Mouse (Mus musculus) heart, adult 10 weeks (tissue): ENCODE measurements around the gene Hoxa5. TPM values are rescaled to one million over a fixed set of nuclear protein-coding genes. Genes with fewer than 3 reads are reported as not detected.

Experiments
- polyA plus RNA-seq: library from polyadenylated mRNA; stranded (reverse); fragments of 350-450 nt; fragmentation: Illumina TruSeq; extraction: RNeasy Lipid Tissue Mini Kit (QIAGEN cat#74804); gene quantifications from one replicate; pipeline ENCODE4 v1.2.3, GENCODE M21; 2014; ENCODE audit warnings: low read depth, low replicate concordance

Hoxa5 gene
- 0.39 TPM for polyA plus RNA-seq

DNA sequence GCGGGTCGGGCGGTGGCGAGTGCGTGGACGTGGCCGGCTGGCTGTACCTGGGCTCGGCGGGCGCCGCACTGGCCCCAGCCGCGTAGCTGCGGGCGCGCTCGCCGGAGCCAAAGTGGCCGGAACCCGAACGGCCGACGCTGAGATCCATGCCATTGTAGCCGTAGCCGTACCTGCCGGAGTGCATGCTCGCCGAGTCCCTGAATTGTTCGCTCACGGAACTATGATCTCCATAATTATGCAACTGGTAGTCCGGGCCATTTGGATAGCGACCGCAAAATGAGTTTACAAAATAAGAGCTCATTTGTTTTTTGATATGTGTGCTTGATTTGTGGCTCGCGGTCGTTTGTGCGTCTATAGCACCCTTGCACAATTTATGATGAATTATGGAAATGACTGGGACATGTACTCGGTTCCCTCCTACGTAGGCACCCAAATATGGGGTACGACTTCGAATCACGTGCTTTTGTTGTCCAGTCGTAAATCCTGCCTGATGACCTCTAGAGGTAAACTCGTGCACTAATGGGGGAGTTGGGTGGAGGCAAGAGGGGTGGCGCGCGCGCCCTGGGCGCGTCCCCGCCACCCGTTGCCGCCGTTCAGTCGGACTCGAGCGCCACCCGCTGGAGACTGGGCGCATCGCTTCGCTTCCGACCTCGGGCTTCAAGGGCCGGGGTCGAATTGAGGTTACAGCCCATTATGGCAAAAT lies at the start of gene Hoxa5:
Hoxa5 (minus strand) TSS at position 538 of the 703 bp plus-strand sequence.

DNA sequence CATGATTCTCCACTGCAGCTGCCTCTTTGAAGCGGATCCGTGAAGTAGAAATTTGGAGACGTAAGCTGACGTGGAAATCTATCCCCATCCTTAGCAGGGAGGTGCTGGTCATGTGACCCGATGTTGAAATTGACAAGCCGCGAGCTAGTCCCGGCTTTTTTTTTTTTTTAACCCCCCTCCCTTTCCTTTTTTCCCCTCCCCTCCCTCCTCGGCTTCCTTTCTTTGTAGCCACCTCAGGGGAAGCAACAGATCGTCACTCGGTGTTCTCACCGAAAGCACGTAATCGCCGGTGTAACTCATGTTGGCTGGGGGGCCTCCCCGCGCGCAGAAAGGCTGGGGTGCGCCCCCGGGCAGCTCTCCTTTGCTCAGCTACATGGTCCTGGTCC lies 41.4 kb upstream of the Hoxa5 start, which contains the start of gene Hoxa11:
Hoxa11 (minus strand) TSS at position 54 of the 386 bp plus-strand sequence.

DNA sequence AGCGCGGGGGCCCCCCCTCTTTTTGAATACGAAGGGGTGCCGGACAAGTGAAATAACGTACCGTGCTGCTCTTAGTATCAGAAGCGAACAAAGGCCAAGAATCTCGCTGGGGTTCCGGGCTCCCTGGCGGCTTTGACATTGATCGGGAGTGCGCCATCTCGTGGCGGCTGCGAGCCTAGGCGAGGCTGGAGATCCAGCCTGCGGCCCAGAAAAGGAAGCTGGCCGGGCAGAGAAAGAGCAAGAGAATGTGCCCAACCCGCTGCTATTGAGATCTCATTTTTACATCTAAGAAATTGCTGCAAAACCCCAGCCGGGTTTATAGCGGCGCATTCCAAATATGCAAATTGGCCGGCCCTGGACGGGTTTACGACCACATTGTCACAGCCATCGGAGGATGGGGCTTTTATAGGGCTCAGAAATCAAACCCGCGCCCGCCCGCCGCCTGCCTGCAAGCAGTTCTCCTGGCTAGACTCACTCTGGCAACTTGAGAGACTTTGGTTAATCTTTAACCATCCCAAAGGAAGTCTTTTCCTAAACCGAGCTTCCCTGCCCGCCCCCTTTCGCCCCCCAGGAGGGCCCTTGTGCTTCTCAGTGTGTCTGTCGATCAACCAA lies 36.1 kb upstream of the Hoxa5 start, which contains the start of gene Hoxa10:
Hoxa10 (minus strand) TSS at position 466 of the 612 bp plus-strand sequence.

DNA sequence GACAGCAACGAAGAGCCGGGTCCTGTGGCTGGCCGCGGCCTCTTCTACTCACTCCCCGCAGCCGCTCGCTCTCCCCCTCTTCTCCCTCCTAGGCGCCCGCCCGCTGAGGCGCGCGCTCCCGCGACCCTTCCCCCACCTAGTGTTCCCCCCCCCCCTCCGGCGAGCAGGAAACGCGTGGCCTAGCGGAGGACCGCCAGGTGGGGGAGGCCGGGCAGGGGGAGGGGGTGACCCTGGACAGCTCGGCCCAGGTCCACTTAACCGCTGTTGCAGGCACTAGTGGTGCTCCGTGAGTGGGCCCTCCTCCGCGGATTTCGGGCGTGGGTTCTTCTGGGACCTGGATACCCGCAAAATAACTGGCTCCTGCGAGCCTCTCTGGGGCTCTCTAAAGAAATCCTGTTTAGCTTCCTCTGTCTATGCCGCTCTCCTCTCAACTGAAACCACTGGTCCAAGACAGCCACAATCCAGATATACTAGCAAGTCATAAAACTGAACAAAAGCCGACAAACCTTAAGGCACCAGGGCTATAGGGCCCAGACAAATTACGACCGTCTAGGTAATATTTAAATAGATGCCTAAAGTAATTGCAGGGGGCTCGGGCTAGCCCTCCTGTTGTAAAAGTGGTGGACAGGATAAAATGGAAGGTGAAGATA lies 26.3 kb upstream of the Hoxa5 start, which contains the start of gene Hoxa9:
Hoxa9 (minus strand) TSS at position 574 of the 650 bp plus-strand sequence.

DNA sequence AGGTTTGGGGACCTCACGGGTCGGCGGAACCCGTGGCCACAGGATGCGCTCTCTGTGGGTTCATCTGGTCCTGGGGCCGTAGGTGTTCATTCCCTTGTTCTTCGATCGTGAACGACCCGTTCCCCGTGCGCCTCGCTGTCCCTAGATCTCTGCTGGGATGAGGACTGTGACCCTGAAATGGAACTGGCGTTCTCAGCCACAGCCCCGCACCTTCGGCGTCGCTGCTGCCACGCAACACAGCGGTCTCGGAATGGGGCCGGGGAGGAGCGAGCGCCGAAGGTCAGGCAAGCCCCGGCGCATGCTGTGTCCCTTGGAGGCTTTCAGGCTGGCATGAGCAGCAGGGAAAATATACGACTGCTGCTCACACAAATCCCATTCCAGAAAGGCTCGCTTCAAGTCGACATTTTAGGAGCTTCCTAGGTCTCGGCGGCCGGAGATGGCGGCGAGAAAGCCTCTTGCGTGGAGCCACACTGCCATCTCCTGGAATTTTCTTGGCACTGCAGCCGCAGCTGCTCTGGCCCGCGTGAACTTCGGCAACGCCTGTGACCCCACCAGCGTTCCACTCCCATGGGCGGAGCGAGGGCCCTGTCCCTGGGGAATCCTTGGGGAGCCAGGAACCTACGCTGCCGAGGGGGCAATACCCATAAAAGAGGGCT lies 17.1 kb upstream of the Hoxa5 start, which contains the start of gene Hoxa7:
Hoxa7 (minus strand) TSS at position 518 of the 656 bp plus-strand sequence.

DNA sequence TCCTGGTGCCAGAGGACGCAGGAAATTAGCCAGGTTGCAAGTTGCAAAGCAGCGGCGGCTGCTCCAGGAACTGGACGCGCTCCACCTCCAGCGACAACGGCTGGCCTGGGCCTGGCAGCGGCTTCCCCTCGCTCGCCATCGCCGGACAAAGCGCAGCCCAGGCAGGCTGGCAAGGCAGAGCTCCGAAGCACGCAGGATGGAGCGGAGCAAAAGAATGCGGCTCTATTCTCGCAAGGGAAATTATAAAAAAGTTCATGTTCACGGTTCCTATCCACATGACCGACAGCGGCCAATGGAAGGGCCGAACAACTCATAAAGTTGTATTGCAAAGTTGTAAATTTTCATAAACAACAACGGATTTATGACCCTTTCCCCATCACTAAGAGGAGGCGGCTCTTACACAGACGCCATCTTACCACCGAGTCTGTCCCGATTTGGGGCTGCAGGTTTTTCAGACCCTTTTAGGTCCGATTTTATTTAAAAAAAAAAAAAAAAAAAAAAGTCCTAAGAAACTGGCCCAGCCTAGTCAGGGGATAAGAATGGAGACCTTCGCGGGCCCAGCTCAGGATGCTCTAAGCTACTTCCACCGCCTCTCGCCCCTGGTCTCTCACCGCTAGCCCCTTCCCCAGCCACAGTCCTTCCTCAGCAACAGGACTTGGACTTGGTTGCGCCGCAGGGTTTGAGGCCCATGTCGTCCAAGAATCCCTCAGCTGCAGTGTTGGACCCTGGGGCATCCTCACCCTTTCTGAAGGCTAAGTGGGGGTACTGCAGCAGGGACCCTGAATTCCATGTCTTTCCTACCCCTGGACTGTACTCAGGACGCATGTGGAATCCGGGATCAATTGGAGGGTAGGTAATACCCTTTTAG lies 9.0 kb upstream of the Hoxa5 start, which contains the start of the genes Hoxa3 and Gm28308:
Hoxa3 (minus strand) TSS at position 218 of the 868 bp plus-strand sequence.
Gm28308 (minus strand) TSS at position 221 of the 868 bp plus-strand sequence.

DNA sequence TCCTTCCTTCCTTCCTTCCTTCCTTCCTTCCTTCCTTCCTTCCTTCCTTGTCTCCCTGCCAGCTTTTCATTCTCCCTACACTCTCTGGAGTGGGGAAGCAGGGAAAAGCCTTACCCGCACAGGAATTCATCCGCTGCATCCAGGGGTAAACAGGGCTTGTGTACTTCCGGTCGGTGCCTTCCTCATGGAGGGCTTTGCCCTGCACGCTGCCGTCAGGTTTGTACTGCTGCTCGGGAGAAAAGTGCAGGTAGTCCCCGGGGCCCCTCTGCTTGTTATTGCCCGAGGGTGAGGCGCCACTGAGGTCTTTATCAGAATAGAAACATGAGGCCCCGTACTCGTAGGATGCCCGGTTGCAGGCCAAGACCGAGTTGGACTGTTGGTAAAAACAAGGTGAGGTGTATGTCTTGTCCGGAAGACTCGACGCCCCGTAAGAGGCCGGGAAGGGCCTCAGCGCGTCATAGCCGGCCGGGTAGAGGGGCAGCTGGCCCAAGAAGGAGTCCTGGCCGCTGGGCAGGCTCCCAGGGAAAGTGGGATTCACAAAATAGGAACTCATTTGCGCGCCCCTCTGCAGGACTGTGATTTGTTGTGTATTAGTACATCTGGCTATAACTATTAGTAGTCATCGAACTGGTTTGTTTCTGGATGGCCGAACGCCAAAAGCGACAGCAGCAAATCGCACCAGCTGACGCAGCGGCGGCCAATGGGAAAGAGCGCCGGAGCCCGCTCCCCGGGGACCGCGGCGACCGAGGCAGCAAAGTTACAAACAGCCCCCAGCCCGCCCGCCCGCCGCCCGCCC lies 3.9 kb upstream of the Hoxa5 start, which contains the start of gene Hoxa6:
Hoxa6 (minus strand) TSS at position 651 of the 796 bp plus-strand sequence.

DNA sequence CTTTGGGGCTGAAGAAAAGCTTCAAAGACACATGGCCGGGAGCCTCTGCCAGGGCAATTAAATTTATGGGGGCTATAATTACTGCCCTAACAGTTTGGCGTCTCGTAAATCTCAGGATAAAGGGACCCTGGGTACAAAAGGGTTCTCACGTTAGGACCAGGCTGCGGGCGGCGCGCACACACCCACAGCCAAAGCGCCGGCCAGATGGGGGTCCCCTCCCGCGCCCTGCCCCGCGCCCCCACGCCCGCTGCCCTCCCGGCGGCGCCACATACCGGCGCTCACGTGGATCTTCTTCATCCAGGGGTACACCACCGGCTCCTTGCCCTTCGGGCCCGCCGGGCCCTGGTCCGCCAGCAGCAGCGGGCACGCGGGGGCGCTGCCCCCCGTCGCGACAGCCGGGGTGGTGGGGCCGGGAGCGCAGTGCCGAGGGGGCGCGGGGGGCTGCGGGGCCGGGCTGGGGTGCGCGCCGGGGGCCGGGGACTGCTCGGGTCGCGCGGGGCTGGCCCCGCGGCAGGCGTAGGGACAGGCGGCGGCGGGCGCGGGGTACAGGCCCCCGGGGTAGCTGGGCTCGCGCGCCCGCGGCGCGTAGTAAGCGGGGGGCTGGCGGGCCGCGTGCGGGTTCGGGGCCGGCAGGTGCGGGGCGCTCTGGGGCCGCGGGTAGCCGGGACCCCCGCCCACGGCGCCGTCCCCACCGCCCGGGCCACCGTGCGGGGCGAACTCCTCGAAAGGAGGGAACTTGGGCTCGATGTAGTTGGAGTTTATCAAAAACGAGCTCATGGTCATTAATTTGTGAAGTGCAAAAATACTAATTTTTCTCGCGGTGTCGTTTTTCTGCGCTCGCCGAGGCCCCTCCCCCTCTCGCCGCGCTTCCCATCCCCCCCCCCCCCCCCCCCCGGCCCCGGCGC lies 13.2 kb downstream of the Hoxa5 start, which contains the start of gene Hoxa4:
Hoxa4 (minus strand) TSS at position 848 of the 905 bp plus-strand sequence.

DNA sequence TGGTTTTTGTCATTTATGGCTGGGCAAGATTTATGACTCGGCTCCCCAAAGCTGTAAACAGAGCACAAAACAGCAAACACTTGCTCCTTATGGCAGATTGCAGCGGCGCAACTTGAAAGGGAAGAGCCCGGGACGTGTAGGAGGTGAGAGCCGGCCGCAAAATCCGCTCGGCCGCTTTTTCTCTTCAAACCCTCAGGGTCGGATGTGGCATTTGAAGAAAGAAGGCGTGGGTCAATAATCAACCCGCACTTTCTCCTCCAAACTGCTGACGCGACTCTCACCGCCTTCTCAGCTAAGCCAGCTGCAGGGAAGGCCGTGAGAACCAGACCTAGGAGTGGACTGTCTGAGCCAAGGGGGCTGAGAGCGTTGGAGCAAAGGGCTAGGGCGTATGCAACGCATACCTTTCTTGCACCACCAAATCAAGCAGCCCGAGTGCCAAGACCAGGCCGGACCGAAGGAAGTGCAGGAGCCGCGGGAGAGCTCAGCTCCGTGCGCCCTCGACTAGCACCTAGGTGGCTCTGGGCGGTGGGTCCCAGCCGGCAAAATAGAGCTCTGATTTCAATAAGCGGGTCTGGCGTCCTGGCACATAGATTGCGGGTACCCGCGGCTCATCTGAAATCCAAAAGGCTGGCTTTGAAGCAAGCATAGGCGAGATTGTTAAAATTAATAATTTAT lies 27.2 kb downstream of the Hoxa5 start, which contains the start of gene 5730596B20Rik:
5730596B20Rik (plus strand) TSS at position 438 of the 675 bp plus-strand sequence.

DNA sequence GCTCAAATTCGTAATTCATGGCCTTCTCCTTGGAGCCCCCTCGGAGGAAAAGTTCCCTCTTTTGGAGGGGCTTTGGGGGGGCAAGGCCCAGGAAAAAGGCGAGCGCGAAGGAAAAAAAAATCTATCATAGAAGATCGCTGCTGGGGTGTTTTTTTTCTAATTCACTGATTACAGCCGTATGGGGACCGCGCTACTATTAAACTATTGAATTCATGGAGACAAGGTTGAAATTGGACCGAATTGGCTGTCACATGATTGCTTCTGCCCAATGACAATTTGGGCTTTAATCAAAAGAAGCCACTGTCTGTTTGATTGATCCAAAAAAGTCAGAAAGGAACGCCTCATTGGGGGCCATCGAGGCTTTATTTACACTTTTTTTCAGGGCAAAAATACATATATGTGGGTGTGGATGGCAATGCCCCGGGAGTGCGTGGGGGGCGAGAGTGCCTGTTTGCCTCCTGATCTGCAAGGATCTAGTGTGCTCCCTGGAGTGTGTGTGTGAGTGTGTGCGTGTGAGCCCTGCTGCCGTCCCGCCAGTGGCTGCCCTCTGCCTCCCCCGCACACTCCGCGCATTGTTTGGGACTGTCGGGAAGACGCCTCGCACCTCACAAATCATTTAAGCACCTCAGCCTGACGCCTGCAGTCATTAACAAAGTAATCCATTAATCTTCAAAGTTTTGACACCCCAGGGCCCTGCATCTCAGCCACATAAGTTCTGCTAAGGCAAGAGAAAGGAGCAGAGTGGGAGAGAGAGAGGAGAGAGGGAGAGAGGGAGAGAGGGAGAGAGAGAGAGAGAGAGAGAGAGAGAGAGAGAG lies 39.6 kb downstream of the Hoxa5 start, which contains the start of gene Hoxa2:
Hoxa2 (minus strand) TSS at position 206 of the 815 bp plus-strand sequence.

DNA sequence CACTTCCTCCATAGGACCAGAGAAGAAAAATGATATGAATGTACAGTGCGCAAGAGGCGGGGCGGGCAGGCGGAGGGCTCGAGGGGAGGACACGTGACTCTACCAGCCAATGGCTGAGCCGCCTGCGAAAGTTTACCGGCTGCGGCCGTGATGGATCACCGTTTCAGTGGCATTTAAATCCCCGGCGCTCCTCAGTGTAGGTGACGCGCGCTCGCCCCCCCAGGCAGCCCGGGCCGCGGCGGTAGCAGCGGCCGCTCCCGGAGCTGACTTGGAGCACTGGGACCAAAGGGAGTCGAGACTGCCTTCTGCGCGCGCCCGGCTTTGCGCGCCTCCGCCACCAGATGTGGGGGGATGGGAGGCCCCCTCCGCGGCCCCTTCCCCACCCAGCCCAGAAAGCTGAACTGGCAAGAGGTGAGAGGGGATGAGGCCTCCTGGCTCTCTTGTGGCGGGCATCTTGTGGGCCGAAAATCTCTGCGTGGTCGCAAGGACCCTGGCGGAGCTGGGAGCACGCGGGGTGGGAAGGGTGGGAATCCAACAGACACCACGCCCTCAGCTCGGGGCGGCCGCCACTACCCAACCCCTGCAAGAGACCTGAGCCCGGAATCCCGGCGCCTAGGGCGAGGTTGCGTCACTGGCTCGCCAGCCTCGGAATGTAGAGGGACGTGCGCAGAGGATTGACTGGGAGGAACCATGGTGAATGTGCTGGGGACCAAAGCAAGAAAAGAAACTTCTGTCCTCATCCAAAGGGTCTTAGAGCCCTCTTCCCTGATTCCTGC lies 45.9 kb downstream of the Hoxa5 start, which contains the start of gene Hoxa1:
Hoxa1 (minus strand) TSS at position 42 of the 776 bp plus-strand sequence.

Other genes with a start within 250 kb of the Hoxa5 start
- gene Skap2, start 192.0 kb downstream of the Hoxa5 start, polyA plus RNA-seq: 9.7 TPM
- 0.58 TPM for gene Hoxa1, start 46.3 kb downstream of the Hoxa5 start, polyA plus RNA-seq
- 0.26 TPM for gene Hoxa2, start 39.8 kb downstream of the Hoxa5 start, polyA plus RNA-seq
- not detected for gene 5730596B20Rik, start 27.1 kb downstream of the Hoxa5 start, polyA plus RNA-seq
- 0.29 TPM for gene Hoxa4, start 12.8 kb downstream of the Hoxa5 start, polyA plus RNA-seq
- not detected for gene Hoxa6, start 4.1 kb upstream of the Hoxa5 start, polyA plus RNA-seq
- gene Hoxa3, start 8.7 kb upstream of the Hoxa5 start, polyA plus RNA-seq: 0.55 TPM
- not detected for gene Gm28308, start 8.8 kb upstream of the Hoxa5 start, polyA plus RNA-seq
- gene Hoxa7, start 17.3 kb upstream of the Hoxa5 start, polyA plus RNA-seq: 0.37 TPM
- gene Hoxa9, start 26.5 kb upstream of the Hoxa5 start, polyA plus RNA-seq: not detected
- gene Hoxa10, start 36.3 kb upstream of the Hoxa5 start, polyA plus RNA-seq: not detected
- gene Hoxa11, start 41.2 kb upstream of the Hoxa5 start, polyA plus RNA-seq: not detected
- gene Hoxa13, start 56.3 kb upstream of the Hoxa5 start, polyA plus RNA-seq: not detected
- gene Evx1, start 108.9 kb upstream of the Hoxa5 start, polyA plus RNA-seq: not detected